Mouse (Mus musculus) fibroblast of lung, adult 2 months (primary cell): ENCODE results near the gene Rbm34.

Experiments
- DNase-seq: peaks from one replicate; pipeline ENCODE4 v3.0.0-alpha.2; 2011; ENCODE audit warnings: low read depth

The Rbm34 gene

DNA sequence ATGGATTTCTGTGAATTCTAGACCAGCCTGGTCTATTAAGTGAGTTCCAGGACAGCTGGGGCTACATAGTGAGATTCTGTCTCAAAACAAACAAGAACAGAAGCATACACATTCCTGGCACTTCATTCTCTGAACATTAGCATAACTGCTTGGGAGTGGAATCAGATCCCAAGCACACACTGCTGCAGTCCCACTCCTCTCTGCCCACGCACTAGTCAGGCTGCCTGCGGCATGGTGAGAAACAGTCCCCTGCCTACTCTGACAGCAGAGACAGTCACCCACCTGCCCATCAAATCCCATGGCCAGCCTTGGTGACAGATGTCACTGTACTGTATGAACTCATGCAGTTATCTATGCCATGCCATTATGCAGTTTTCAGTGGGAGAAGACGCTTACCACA lies 9.4 kb downstream of the Rbm34 start:
- DNase-seq = no peak

DNA sequence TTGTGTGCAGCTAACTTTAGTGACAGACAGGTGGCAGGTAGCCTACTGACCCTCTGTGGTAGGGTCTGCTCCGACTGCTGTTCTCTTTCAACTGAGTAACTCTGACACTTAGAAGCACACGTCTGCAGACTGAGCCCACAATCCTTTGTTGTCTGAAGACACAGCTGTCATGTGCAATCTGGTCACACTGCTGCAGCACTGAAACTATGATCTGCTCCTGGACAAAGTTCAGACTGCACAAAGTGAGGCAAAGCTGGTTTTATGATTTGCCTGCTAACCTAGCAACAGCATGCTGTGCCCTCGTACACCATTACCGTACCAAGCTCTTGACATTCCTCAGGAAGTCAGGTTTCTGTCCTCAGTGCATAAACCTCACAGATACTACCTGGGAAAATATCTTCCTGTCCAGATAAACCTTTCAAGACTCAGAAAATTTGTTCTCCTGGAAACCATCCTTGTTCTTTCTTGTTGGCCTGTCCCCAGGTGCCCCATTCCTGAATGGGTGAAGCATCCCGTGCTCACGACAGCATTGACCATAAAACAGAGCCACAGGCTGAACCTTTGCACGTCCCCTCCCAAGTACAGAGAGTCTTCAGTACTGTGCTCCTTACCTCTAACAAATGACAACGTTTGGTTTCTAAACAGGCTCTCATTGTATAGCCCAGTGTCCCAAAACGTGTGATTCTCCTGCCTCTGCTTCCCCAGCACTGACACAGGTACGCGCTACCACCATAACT lies 18.8 kb downstream of the Rbm34 start:
- DNase-seq = no peak

DNA sequence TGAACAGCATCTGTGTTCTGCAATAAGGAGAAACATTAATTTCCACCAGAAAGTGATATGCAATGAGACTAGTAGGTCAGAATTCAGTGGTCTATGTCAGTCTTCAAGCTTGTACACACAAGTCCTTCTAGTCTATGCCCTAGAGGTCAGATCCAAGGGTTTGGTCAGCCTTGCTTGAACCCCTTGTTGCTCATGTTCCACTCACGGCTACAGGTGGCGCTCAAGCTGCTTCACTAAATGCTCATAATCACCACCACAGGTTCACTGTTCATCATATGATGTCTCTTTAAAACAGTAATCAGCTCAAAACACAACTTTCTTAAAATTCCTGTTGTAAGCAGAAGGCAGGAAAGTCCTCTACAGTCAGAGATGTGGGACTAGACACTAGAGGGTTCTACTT lies 21.3 kb downstream of the Rbm34 start:
- DNase-seq = no peak

DNA sequence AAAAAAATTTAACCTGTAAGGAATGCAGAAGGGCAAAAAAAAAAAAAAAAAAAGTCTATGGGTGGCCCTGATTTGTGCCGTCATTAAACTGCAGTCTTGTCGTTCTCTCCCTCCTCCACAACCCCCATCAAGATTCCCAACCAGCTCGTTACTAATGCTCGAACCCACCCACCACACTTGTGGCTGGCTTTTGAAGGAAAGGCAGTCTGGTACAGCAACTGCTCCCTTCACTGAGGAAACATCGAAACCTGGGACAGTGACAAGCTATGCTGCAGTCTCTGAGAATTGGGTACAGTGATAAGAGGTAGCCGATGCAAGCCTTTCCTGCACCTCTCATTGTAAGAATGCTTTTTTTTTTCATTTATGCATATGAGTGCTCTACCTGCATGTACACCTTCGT lies 24.4 kb downstream of the Rbm34 start:
- DNase-seq = no peak

DNA sequence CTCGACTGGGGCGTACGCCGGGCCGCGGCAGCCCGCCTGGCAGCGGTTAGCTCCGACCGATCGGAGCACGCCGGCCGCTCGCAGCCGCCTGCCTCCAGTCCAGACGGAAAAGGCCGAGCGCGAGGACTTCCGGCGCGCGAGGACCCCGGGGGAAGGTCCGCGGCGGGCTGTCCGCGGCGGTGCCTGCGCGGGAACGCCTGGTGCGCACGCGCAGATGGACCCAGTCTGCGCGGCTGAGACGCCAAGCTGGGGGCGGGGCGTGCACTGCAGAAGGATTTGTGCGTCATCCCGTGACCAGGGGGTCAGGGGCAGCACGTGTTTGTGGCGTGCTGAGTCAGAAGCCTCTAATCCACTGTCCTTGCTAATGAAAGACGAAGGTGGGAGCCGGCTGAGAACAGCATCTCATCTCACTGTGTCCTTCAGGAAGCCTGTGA lies 25.1 kb downstream of the Rbm34 start, which contains the start of gene Tomm20:
Gene Tomm20 (minus strand): TSS at position 115 of the 434 bp plus-strand sequence.
- DNase-seq = peak; percentile 96

DNA sequence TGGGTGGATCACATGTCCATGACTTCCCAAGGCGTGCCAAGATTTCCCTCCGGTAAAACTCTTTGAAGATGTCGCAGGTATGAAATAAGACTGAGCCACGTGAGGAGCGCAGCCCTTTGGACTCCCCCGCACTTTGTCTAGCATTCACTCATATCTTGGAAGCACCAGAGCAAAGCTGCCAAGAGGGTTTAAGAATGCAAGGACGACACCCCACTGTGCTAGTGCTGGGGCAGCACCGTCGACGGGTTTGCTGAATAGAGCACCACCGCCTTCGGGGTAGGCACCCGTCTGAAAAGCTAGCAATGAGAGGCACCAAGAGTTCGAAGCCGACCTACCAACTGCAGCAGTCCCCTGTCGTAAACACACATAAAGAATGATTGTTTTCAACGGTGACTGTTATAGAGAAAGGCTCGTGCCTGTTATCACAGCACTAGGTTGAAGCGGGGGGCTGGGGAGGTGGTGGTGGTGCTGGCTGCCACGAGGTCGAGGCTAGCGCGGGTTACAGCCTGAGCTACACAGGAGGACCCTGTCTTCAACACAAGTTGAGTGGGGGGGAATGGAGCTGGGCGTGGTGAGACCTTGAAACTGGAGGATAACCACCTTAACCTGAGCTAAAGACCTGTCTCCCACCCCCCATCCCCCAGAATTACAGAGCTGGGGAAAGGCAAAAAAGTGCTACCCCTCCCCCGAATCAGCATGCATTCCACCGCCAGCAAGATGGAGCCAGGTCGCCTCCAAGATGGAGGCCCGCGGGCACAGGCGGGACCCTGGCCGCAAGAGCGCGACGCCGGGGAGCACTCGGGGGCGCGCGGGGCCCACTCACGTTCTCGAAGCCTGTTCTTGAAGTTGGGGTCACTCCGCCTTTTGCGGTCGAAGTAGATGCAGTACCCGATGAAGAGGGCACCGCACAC lies 25.8 kb downstream of the Rbm34 start:
- DNase-seq = no peak

DNA sequence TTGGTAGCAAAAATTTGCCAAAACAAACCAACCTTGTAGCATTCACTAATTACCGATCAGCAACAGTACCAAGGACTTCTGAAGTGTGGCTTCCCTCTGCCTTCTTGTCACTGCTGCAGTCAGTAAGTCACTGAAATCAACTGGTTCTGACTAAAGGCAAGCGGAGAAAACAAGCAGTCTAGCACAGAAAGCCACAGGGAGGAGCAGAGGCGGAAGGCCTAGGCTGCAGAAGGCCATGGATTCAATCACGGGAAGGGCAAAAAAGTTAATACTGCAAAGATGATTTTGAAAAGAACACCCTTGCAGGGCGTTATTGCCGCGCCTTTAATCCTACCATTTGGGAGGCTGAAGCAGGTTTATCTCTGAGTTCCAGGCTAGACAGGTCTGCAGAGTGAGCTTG lies 27.3 kb downstream of the Rbm34 start:
- DNase-seq = no peak

DNA sequence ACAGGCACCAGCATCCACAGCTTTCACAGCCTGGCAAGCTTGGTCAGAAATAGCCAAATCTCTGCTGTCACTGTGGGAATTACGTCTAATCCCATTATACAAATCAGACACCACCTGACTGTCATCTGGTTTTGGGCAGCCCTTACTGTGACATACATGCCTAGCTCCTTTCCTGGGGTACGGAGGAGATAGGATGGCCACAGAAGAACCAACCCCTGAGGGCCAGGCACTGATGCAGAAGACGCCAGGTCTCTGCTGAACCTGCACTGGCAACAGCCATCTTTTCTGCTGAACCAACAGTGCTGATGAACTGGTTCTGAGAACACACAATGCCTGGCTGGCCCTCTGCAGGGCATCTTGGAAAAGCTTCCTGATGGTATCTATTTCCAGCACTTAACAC lies 33.5 kb downstream of the Rbm34 start:
- DNase-seq = no peak

DNA sequence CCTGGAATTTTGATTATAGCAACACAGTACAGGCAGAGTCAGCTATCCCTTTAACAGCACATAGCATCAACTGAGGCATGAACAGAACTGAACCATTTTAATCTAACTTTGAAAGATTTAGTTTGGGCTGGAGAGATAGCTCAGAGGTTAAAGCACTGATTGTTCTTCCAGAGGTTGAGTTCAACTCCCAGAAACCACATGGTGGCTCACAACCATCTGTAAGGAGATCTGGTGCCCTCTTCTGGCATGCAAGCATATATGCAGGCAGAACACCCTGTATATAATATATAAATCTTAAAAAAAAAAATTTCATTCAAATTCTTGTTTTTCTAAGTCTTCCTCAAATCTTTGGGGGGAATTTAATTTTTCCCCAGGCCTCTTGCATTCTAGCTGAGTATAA lies 34.9 kb downstream of the Rbm34 start:
- no peak for DNase-seq

DNA sequence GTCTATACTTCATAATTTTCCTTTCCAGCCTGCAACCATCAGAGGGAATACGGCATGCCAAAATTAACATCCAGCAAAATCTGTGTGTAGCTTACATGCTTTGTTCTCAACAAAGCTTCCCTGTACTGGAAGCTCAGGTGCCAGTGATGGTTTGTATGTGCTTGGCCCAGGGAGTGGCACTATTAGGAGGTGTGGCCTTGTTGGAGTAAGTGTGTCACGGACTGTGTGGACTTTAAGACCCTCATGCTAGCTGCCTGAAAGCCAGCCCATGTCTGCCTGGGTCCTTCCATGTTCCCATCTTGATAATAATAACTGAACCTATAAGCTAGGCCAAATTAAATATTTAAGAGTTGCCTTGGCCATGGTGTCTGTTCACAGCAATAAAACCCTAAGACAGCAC lies 35.5 kb downstream of the Rbm34 start:
- no peak for DNase-seq

DNA sequence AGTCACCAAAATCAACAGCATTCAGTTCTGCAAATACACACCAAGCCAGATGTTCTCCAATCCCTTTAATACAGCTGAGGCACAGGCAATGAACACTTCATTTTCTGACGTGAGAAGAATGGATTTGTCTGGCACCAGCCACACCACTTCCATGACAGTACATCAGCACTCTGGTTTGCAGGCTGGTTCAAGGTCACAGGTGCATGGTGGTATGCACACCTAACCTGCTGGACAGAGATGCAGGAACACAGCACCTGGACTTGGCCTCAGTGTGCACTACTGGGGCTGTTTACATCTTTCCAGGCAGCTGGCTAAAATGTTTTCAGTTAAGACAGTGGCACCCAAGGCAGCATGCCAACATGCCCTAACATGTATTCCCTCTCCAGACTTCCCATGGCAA lies 38.2 kb downstream of the Rbm34 start:
- no peak for DNase-seq

DNA sequence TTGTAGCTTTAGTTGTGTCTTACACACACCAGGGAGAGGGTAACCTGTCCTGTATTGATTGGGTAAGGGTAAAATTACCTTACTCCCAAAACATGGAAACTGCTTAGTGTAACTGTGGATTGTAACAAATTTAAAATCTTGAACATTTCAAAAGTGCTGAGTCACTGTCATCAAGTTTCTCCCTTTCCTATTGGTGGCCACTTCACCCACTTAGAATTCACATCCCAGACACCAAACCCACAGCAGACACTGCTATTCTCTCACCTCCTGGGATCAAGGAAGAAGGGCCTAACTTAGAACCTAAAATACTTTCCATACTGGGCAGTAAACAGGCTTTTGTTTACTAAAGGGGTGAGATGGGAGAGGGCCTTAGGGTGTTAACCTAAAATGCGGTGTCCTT lies 38.6 kb downstream of the Rbm34 start:
- no peak for DNase-seq

DNA sequence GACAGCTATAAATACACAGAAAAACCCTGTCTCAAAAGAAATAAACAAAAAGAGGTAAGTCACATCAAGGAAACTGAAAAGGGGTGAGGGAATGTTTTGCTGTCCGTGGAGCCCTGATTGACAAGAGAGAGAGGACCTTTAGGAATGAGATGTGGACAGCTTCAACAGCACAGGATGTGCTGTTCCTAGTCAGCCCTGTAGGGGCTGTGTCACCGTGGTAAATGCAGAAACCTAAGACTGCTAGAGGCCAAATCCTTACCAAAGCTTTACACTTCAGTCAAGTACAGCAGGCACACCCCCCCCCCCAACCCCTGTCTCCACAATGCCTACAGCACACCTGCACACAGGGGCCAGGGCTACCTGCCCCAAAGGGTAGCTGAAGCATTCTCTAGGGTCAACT lies 39.2 kb downstream of the Rbm34 start:
- no peak for DNase-seq

DNA sequence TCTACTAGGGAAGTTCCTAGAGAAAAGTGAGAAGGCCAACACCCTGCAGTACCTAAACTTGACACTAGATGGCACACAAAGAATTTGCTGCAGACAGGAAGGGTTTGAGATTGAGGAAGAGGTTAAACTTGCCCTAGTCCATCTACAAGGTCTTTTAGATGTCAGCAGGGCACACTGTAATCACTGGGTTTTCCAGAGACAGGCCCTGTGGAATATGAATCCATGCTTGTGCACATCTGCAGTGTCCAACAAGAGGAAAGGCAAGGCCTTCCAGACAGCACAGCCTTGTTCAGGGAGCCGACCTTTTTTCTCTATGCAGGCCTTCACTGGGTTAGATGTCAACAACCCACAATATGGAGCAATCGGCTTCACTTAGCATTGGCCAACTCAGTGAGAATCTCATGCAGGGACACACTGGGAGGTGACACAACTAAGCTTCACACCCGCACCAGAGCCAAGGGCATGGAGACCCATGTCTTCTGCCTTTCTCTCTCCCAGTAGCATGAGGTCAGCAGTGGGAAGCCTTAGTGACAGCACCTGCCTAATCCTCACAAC lies 41.2 kb downstream of the Rbm34 start:
- peak; percentile 59 for DNase-seq

DNA sequence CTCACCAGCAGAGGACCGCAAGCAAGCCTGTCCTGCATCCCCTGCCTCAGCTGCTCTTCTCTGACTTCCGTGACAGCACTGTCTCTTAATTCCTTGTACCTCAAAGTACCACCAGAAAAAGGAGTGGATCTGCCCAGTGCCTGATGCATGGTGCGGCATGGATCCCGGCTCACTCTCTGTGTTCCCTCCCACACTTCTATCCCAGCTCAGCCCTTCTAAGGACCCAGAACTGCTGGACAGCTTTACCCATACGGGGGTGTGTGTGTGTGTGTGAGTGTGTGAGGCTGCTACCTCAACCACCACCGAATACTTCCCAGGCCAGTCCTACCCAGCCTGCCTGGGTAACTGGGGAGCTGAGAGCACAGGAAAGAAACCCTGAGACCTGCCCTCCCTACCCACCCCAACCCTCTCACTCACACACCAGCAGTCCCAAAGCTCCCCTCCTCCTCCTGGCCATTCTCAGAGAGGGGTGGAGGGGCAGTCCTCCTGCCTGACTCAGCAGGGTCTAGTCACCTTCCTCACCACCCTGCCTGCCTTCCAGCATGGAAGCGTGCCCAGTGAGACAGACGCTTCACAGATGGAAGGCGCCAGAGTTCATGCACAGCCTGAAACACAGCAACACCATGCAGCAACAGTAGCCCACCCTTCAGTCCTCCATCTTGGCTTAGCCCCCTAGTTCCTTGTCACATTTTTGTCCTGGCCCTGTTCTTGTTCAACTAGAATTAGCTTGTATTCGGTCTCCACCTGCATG lies 41.9 kb downstream of the Rbm34 start:
- DNase-seq = no peak

DNA sequence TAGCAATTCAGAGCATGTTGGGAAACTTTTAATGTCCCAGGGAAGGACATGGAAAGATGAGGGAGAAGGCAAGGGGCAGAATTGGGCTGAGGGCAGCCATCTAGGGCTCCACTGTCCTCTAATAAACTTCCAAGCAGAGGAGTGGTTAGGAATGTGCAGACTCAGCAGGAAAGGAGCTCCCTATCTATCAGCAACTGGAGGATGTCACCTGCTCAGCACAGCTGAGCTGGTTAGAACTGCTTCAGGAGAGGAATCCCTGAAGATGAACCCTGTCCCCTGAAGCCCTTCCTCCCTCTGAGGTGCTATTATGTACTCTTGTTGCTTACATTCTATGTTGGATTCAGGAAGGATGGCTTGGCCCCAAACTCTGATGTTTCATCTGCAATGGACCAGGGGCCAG lies 42.8 kb downstream of the Rbm34 start:
- no peak for DNase-seq

DNA sequence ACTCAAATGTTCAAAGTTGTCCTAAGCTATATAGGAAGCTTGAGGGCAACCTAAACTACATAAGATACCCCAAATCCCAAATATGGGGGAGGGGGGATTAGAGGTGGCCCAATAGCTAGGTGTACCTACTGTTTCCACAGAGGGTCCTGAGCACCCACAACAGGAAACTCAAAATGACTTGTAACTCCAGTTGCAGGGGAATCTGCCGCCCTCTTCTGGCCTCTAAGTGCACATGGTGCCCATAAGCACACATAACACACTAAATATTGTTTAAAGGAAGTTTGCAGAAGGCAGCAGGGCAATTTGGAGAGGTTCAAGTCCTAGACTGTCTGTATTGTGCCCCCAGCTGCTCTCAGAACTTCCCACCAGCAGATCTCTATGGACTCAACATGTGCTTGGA lies 43.8 kb downstream of the Rbm34 start:
- DNase-seq = no peak

DNA sequence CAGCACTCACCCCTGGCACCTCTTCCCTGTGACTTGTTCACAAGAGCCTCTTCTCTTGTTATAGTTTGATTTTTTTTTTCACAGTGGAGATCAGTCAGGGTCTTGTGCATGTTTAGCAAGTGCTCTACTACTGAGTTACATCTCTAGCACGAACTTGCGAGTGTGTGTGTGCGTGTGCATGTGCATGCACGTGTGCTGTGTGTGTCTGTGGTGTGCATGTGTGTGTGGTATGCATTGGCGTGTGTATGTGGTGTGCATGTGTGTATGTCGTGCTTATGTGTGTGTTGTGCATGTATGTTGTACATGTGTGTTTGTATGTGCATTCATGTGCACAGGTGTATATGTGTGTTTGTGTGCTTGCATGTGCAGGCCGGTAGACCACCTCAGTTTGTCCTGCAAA lies 47.9 kb downstream of the Rbm34 start:
- no peak for DNase-seq

DNA sequence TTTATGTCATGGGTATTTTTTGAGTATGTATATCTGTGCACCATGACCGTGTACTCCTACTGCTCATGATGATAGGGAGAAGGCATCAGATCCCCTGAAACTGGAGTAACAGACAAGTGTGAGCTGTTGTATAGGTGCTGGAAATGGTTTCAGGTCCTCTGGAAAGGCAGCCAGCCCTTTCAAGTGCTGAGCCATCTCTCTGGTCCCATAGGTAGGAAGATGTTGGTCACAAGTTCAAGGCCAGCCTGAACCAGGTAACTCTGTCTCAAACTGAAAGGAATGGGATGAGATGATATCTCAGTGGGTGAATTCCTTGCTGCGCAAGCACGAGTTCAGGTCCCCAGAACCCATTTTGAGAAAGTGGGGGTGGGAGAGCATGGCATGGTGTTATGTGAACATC lies 49.4 kb downstream of the Rbm34 start:
- no peak for DNase-seq

DNA sequence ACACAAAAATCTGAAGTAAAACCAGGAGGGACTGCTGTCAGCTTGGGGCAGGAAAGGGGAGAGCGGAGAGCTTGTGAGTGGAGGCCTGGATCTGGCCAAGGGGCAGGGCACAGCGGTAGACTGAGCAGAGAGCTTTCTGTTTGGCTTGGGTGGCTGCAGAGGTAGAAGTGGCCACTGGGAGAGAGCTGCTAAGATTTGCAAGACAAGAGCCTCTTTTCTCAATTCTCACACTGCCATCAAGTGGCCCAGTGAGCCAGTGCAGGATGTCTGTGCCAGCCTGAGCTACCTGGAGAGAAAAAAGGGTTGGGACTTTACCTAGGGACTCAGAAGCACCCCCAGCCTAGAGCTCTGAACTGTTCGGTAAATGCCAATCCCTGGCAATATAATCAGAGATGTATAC lies 50.0 kb downstream of the Rbm34 start:
- DNase-seq = peak; percentile 79

DNA sequence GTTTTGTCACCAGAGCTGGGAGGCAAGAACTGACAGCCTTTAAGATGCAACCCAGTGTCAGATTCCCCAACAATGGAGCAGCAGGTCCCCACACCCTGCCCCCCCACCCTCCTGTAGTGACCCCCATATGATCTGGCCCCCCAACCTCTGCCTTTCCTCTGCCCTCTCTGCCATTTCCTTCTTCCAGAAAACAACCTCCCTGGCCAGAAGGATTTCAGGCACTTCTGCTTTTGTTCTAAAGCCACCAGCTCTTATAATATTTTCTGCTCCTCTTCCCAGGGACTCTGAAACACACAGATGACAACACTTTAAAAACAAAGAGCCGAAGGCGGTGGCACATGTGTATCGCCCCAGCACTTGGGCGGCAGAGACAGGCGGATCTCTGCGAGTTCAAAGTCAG lies 50.5 kb downstream of the Rbm34 start:
- no peak for DNase-seq

DNA sequence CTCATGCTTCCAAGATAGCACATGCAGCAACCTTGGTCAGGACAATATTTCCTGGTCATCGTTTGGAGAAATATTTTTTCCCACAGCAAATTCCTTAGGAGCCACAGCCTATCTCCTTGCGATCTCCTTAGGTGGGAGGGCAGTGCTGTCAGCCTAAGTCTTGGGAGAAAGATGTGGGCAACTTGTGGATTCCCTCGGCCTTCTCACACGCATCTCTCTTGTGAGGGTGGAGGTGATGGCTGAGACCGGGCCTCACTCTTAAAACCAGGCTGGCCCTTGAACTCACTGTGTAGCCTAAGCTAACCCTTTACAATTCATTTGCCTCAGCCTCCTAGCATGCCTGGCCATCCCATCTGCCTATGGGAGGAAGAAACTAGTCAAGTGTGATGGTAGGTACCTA lies 51.2 kb downstream of the Rbm34 start:
- no peak for DNase-seq
